16 mouse cellular contexts compared by ENCODE assay signal in the genomic region with DNA sequence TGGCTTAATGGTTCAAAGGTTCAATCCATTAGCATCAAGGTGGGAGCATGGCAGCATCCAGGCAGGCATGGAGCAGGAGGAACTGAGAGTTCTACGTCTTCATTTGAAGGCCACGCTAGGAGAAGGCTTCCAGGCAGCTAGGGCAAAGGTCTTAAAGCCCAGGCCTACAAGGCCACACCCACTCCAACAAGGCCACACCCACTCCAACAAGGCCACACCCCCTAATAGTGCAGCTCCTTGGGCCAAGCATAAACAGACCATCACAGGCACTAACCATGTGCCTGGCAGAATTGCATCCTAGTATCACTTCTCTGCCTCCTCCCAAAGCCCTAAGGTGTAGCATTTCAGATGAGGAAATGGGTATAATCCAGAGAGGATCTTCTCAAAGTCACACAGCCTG. TPM values are rescaled to one million over a fixed set of nuclear protein-coding genes. Genes with fewer than 3 reads are reported as not detected.
"Had no signal": no experiment of that assay in that cellular context is flagged by ENCODE, and none has a peak within 500 bp of the region (broad histone marks: within the 10 kb centered on the region; RNA-seq: fewer than 3 reads in every experiment).

No protein-coding gene starts in this region.

- H3K4me3 ChIP-seq: layer of hippocampus, adult 2 months; limb, embryonic 13.5 days; liver, embryonic 13.5 days; midbrain, embryonic 13.5 days had no signal

- DNase-seq: kidney, adult 11 months; kidney, postnatal 10 days; kidney, postnatal 4 days; left cerebral cortex, postnatal 4 days; liver, embryonic 13.5 days; lung, adult 18-20 months; thymus, adult 18-20 months; thymus, postnatal 14 days had no signal

- H3K36me3 ChIP-seq: limb, embryonic 13.5 days; liver, embryonic 13.5 days; midbrain, embryonic 13.5 days had no signal

- H3K9me3 ChIP-seq: limb, embryonic 13.5 days; liver, embryonic 13.5 days; midbrain, embryonic 13.5 days had no signal

- H3K9ac ChIP-seq: limb, embryonic 13.5 days; liver, embryonic 13.5 days; midbrain, embryonic 13.5 days had no signal

- H3K27me3 ChIP-seq: limb, embryonic 13.5 days; liver, embryonic 13.5 days; midbrain, embryonic 13.5 days had no signal

- H3K4me2 ChIP-seq: limb, embryonic 13.5 days; liver, embryonic 13.5 days; midbrain, embryonic 13.5 days had no signal

- ATAC-seq: midbrain, embryonic 13.5 days had no signal

- H3K27ac ChIP-seq: layer of hippocampus, adult 2 months; limb, embryonic 13.5 days; liver, embryonic 13.5 days; midbrain, embryonic 13.5 days had no signal

RNA-seq across cellular contexts. Expression of gene Fam25c, which starts 16.5 kb away (rescaled TPM):
- polyA plus RNA-seq: kidney, embryonic 14.5 days; liver, embryonic 13.5 days; lung, embryonic 16.5 days; midbrain, embryonic 13.5 days; midbrain, postnatal 0 days; neural tube, embryonic 11.5 days; stomach, embryonic 14.5 days had no signal
